Mouse (Mus musculus) limb, embryonic 14.5 days (tissue): ENCODE measurements around the gene Ntsr1. TPM values are rescaled to one million over a fixed set of nuclear protein-coding genes. Genes with fewer than 3 reads are reported as not detected.

ENCODE experiments used
- ATAC-seq: fragments of 200-750 bp; cut with Nextera tagmentation; 2 replicates; pipeline ENCODE4 v1.8.0; 2017; ENCODE audit warnings: low read depth, moderate number of reproducible peaks, moderate TSS enrichment; ENCODE audit not compliant: low FRiP score
- DNase-seq: peaks from one replicate; pipeline ENCODE4 v3.0.0-alpha.2; 2015; ENCODE audit warnings: low spot score
- H3K27ac ChIP-seq: fragments of 300-500 bp; sonication (generic); replicated peaks from 2 replicates; pipeline ENCODE4 v1.5.1; 2014; ENCODE audit warnings: low read depth, mild to moderate bottlenecking, low read length, moderate library complexity, mixed read lengths
- H3K27me3 ChIP-seq: fragments of 300-500 bp; sonication (generic); 2 replicates; pipeline ENCODE4 v1.6.1; 2014; ENCODE audit warnings: low read length, mixed read lengths; ENCODE audit not compliant: control insufficient read depth, insufficient read depth
- H3K36me3 ChIP-seq: fragments of 300-500 bp; sonication (generic); 2 replicates; pipeline ENCODE4 v1.6.1; 2014; ENCODE audit warnings: mild to moderate bottlenecking, low read length, moderate library complexity, mixed read lengths; ENCODE audit not compliant: control insufficient read depth, insufficient read depth
- H3K4me1 ChIP-seq: fragments of 300-500 bp; sonication (generic); 2 replicates; pipeline ENCODE4 v1.6.1; 2014; ENCODE audit warnings: antibody characterized with exemption, low read length, mixed read lengths; ENCODE audit not compliant: control insufficient read depth, insufficient read depth
- H3K4me2 ChIP-seq: fragments of 300-500 bp; sonication (generic); replicated peaks from 2 replicates; pipeline ENCODE4 v1.6.1; 2014; ENCODE audit warnings: low read depth, mild to moderate bottlenecking, low read length, moderate library complexity; ENCODE audit not compliant: severe bottlenecking
- H3K4me3 ChIP-seq: fragments of 300-500 bp; sonication (generic); replicated peaks from 2 replicates; pipeline ENCODE4 v1.5.1; 2014; ENCODE audit warnings: low read length
- H3K9ac ChIP-seq: fragments of 300-500 bp; sonication (generic); 2 replicates; pipeline ENCODE4 v1.6.1; 2014; ENCODE audit warnings: mild to moderate bottlenecking, low read depth, low read length, moderate library complexity; ENCODE audit not compliant: severe bottlenecking
- H3K9me3 ChIP-seq: fragments of 300-500 bp; sonication (generic); 2 replicates; pipeline ENCODE4 v1.6.1; 2016; ENCODE audit warnings: low read length; ENCODE audit not compliant: control insufficient read depth
- POLR2A ChIP-seq: fragments of 200-500 bp; IDR thresholded peaks from 2 replicates; pipeline ENCODE4 v1.8.0; 2012; ENCODE audit warnings: inconsistent platforms, mild to moderate bottlenecking, moderate library complexity, borderline replicate concordance; ENCODE audit not compliant: insufficient read depth, insufficient read length; ENCODE audit errors: extremely low read depth
- WGBS: fragments of 180-500 bp; shearing (Covaris S2); extraction: QIAGEN DNeasy Blood & Tissue Kit; methylation state at CpG from one replicate; pipeline ENCODE4 v1.1.7; 2014; 5-methylcytosine and 5-hydroxymethylcytosine counted together
- polyA plus RNA-seq, 2 experiments: library from polyadenylated mRNA; depleted of rRNA in 1 of 2; stranded (reverse) in 1 of 2; unstranded in 1 of 2; fragments of >200 nt; fragmentation: Nextera tagmentation in 1 of 2; extraction: Ambion mirVana in 1 of 2; gene quantifications; 2 replicates each; pipeline versions ENCODE4 v1.2.1 to v1.2.3; 2012 to 2014

Gene Ntsr1
- polyA plus RNA-seq, 2 experiments: 0.40 to 0.52 TPM

DNA sequence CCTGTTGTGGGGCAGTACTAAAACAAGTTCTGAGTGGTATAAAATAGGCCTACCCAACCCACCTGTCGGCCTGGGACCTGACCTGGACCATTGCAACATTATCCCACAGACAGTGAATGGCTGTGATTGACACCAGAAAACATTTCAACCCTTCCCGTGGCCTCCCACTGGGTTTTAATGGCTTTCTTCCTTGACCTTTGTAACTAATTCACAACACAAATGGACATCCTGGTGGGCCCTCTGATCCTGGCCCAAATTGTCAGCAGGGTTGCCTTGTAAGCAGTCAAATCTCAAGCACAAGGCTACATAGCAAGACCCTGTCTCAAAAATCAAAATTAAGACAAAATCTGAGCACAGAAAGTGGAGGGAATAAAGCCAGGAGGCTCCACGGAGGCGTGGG lies 14.1 kb downstream of the Ntsr1 start:
- H3K4me2 ChIP-seq: no peak overlapping the region
- H3K4me3 ChIP-seq: no peak overlapping the region
- WGBS: 36% methylated on average over 4 of the region's 4 CpGs
- DNase-seq: no peak
- ATAC-seq: no peak
- H3K9me3 ChIP-seq: no peaks in the 10 kb centered on the region
- H3K27me3 ChIP-seq: no peaks in the 10 kb centered on the region
- no peaks in the 10 kb centered on the region for H3K36me3 ChIP-seq
- no peak overlapping the region for H3K27ac ChIP-seq
- H3K9ac ChIP-seq: no peak overlapping the region
- peaks cover 16% of the 10 kb centered on the region for H3K4me1 ChIP-seq
- no peak for TF ChIP-seq POLR2A

- Histone ChIP-seq H3K27me3 (no peaks in the 10 kb centered on the region), H3K36me3 (no peaks in the 10 kb centered on the region), H3K9ac (no peak overlapping the region), H3K4me2 (no peak overlapping the region), H3K9me3 (no peaks in the 10 kb centered on the region), H3K4me1 (no peaks in the 10 kb centered on the region), H3K4me3 (no peak overlapping the region), H3K27ac (no peak overlapping the region)
- no peak for DNase-seq
- TF ChIP-seq POLR2A: no peak
- WGBS: 79% methylated on average over 5 of the region's 5 CpGs
- no peak for ATAC-seq
Measured at GRCm38 (mm10) chr2:180521437-180522221, 21.9 kb downstream of the Ntsr1 start.

DNA sequence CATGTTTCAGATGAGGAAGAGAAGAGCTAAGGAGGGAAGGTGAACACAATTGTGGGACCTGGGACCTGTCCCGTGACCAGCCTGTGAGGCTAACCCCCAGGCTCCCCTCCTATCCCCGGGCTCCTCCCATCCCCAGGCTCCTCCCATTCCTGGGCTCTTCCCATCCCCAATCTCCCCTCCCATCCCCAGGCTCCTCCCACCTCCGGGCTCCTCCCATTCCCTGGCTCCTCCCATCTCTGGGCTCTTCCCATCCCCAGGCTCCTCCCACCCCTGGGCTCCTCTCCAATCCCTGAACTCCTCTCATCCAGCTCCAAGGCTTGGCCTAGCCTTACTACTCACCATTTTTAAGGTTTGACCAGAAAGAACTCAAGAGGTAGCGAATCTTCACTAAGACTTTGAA lies 23.0 kb downstream of the Ntsr1 start:
- Histone ChIP-seq H3K9ac (no peak overlapping the region), H3K27ac (no peak overlapping the region), H3K27me3 (no peaks in the 10 kb centered on the region), H3K9me3 (no peaks in the 10 kb centered on the region), H3K4me1 (no peaks in the 10 kb centered on the region), H3K4me2 (no peak overlapping the region), H3K4me3 (no peak overlapping the region), H3K36me3 (no peaks in the 10 kb centered on the region)
- TF ChIP-seq POLR2A: no peak
- ATAC-seq (no peak), DNase-seq (no peak)
- WGBS: 69% methylated on average over 4 of the region's 4 CpGs

- TF ChIP-seq POLR2A: no peak
- no peak overlapping the region for H3K4me2 ChIP-seq
- H3K4me1 ChIP-seq: no peaks in the 10 kb centered on the region
- H3K9me3 ChIP-seq: no peaks in the 10 kb centered on the region
- no peaks in the 10 kb centered on the region for H3K36me3 ChIP-seq
- H3K9ac ChIP-seq: no peak overlapping the region
- H3K27ac ChIP-seq: no peak overlapping the region
- no peaks in the 10 kb centered on the region for H3K27me3 ChIP-seq
- ATAC-seq (no peak), DNase-seq (no peak)
- WGBS: 59% methylated on average over 7 of the region's 7 CpGs
- H3K4me3 ChIP-seq: no peak overlapping the region
Measured at GRCm38 (mm10) chr2:180527447-180527846, 27.7 kb downstream of the Ntsr1 start.

DNA sequence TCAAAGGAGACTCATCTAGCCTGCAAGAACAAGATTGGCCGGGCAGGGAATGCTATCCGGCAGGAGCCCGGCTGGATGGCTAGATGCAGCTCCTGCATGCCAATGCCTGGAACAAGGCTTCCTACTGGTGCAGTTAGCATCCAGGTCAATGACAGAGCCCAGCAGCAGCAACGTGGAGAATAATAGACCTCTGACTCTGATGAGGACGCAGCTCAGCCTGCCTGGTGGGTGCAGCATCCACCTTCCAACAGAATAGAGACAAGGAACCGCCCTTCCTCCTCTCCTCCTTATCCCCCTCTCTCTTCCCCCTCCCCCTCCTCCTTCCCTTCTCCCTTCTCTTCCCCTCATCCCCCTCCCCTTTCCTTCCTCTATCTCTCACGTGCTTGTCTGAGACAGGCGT lies 28.1 kb downstream of the Ntsr1 start:
- no peak for TF ChIP-seq POLR2A
- Histone ChIP-seq H3K27me3 (no peaks in the 10 kb centered on the region), H3K9me3 (no peaks in the 10 kb centered on the region), H3K9ac (no peak overlapping the region), H3K27ac (no peak overlapping the region), H3K36me3 (no peaks in the 10 kb centered on the region), H3K4me3 (no peak overlapping the region), H3K4me1 (no peaks in the 10 kb centered on the region), H3K4me2 (no peak overlapping the region)
- no peak for ATAC-seq
- WGBS: 18% methylated on average over 8 of the region's 8 CpGs
- no peak for DNase-seq
